Mouse (Mus musculus): ENCODE results near the gene Stx18.

DNA sequence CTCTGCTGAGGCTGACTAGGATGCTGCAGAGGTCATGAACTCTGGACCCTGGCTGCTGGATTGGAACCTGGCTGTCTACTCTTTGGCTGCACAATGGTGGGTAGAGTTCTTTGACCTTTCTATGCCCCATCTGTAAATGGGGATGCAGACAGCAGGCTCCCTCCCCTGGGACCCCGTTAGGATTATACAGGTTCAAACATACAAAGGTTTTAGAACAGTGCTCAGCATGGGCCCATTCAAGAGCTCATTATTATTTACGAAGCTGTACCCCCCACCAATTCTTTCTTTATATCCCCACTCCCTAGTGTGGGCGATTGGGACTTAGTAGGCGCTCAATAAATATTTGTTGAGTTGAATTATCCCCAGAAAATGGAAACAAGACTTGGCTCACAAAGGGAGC, 36.0 kb upstream of the Stx18 start:
- TF ChIP-seq CTCF (conservative IDR thresholded peaks at IDR 0.05; ENCODE audit: insufficient read depth, insufficient read length, low read depth, low read length), result no peak
- TF ChIP-seq POLR2A (IDR thresholded peaks at IDR 0.05; ENCODE audit: low read depth, low read length), result no peak
